Mouse (Mus musculus): ENCODE measurements around the gene Tgfbi.

GRCm38 (mm10) chr13:56630081-56630480, 20.8 kb downstream of the Tgfbi start:
- no peak for TF ChIP-seq POLR2A (IDR thresholded peaks at IDR 0.05; ENCODE audit: insufficient read length, low read depth)
- TF ChIP-seq TCF12 (IDR thresholded peaks at IDR 0.05; ENCODE audit: insufficient read depth, poor library complexity, severe bottlenecking), result no peak
- TF ChIP-seq MYOD1 (IDR thresholded peaks at IDR 0.05; ENCODE audit: control insufficient read depth in 1 of 3, insufficient read length in 2 of 3, low read depth in 2 of 3), result no peak
- no peak for TF ChIP-seq SRF (IDR thresholded peaks at IDR 0.05; ENCODE audit: control insufficient read depth, insufficient read length, low read depth)
- TF ChIP-seq CEBPB (IDR thresholded peaks at IDR 0.05; ENCODE audit: insufficient read depth, poor library complexity, severe bottlenecking), result no peak
- no peak for TF ChIP-seq MAX (IDR thresholded peaks at IDR 0.05; ENCODE audit: low read depth)
- TF ChIP-seq MYOG (IDR thresholded peaks at IDR 0.05; ENCODE audit: control insufficient read depth in 1 of 3, insufficient read depth in 1 of 3, insufficient read length in 2 of 3, low read depth in 2 of 3), result no peak

Measured in myocyte (in vitro differentiated cells).